Mouse (Mus musculus): ENCODE data around the gene Naif1. TPM values are rescaled to one million over a fixed set of nuclear protein-coding genes. Genes with fewer than 3 reads are reported as not detected.
"Not testable (repeated sequence)": the region's sequence is repeated elsewhere in the genome, so short reads cannot be mapped to it uniquely, and the experiment has no call there.

Naif1 gene
- polyA plus RNA-seq, 1 experiment from 2014 or later = 6.4 TPM

DNA sequence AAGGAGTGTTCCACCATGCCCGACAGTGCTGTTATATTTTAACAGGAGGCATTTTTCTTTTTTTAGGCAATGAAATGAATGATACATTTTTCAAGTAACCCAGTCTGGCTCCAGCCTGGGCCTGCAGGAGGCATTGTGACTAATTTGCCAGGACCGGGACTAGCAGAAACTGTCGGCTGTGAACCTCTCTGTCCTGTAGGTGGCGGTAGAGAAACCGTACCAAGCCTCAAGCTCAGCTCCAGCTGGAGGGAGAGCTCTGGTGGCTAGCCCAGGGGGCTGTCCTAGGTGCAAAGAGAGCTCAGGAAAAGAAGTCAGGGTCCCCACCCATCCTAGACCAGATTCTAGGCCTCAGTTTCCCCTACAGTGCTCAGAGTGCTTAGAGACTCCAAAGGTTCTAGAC lies 38.4 kb downstream of the Naif1 start:
- Histone ChIP-seq H3K27ac (ENCODE audit: low read depth, low read length) (no peak overlapping the region), H3K27me3 (ENCODE audit: control insufficient read depth, insufficient read depth, low read length) (no peaks in the 10 kb centered on the region), H3K4me2 (no peak overlapping the region), H3K9ac (ENCODE audit: low read length) (no peak overlapping the region), H3K36me3 (ENCODE audit: control insufficient read depth, insufficient read depth, low read length) (no peaks in the 10 kb centered on the region), H3K4me1 (ENCODE audit: control insufficient read depth, insufficient read depth, low read length) (no peaks in the 10 kb centered on the region), H3K9me3 (ENCODE audit: control insufficient read depth, low read length) (no peaks in the 10 kb centered on the region), H3K4me3 (ENCODE audit: low read depth, low read length) (no peak overlapping the region)
- under 1% methylated on average over 5 of the region's 5 CpGs for WGBS
- ATAC-seq (ENCODE audit: low FRiP score) (peak; percentile 65), DNase-seq (ENCODE audit: low spot score, missing footprints) (peak; percentile 96)

GRCm38 (mm10) chr2:32490730-32491129 lies 40.5 kb downstream of the Naif1 start:
- not testable (repeated sequence) for ATAC-seq (ENCODE audit: low FRiP score); H3K4me3 ChIP-seq (ENCODE audit: low read depth, low read length); H3K9ac ChIP-seq (ENCODE audit: low read length); H3K4me1 ChIP-seq (ENCODE audit: control insufficient read depth, insufficient read depth, low read length); DNase-seq (ENCODE audit: low spot score, missing footprints); H3K36me3 ChIP-seq (ENCODE audit: control insufficient read depth, insufficient read depth, low read length); H3K27ac ChIP-seq (ENCODE audit: low read depth, low read length); H3K9me3 ChIP-seq (ENCODE audit: control insufficient read depth, low read length); H3K27me3 ChIP-seq (ENCODE audit: control insufficient read depth, insufficient read depth, low read length); H3K4me2 ChIP-seq

DNA sequence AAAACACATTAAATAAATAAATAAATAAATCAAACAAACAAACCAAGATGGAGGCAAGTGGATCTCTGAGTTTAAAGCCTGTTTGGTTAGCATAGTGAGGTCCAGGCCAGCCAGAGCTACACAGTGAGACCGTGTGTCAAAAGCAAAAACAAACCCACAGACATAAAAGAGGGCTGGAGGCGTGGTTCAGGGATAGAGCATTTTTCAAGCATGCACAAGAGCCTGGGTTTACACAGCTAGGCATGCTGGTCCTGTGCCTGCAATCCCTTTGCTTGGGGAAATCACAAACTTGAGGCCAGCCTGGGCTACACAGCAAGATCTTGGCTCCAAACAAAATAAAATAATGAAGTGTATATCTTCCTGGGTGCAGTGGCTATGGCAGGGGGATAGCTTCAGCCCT lies 42.4 kb downstream of the Naif1 start:
- H3K9ac ChIP-seq (ENCODE audit: low read length) = no peak overlapping the region
- no peak for ATAC-seq (ENCODE audit: low FRiP score)
- no peak for DNase-seq (ENCODE audit: low spot score, missing footprints)
- no peaks in the 10 kb centered on the region for H3K4me1 ChIP-seq (ENCODE audit: control insufficient read depth, insufficient read depth, low read length)
- H3K27ac ChIP-seq (ENCODE audit: low read depth, low read length) = no peak overlapping the region
- H3K27me3 ChIP-seq (ENCODE audit: control insufficient read depth, insufficient read depth, low read length) = no peaks in the 10 kb centered on the region
- H3K4me3 ChIP-seq (ENCODE audit: low read depth, low read length) = no peak overlapping the region
- no peaks in the 10 kb centered on the region for H3K9me3 ChIP-seq (ENCODE audit: control insufficient read depth, low read length)
- H3K4me2 ChIP-seq = no peak overlapping the region
- no peaks in the 10 kb centered on the region for H3K36me3 ChIP-seq (ENCODE audit: control insufficient read depth, insufficient read depth, low read length)
- 67% methylated on average over 2 of the region's 2 CpGs for WGBS

DNA sequence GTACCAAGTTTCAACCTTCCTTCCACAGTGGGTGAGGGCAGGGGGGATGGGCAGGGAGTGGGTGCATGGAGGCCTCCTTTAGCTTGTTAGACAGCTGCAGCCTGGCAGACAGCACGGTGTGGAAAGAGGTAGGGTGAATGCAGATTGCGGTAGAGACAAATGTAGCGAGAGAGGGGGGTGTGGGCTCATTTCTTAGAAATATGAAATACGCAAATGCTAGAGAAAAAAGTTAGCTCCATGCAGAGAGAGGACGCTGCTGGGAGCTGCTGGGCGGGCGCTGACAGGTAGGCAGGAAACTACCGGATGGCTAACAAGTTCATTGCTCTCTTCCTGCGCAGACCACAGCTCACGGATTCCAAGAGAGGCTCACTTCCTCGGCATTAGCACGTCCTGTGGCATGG lies 43.0 kb downstream of the Naif1 start:
- Histone ChIP-seq H3K27ac (ENCODE audit: low read depth, low read length) (no peak overlapping the region), H3K9me3 (ENCODE audit: control insufficient read depth, low read length) (no peaks in the 10 kb centered on the region), H3K4me1 (ENCODE audit: control insufficient read depth, insufficient read depth, low read length) (no peaks in the 10 kb centered on the region), H3K4me2 (no peak overlapping the region), H3K9ac (ENCODE audit: low read length) (no peak overlapping the region), H3K4me3 (ENCODE audit: low read depth, low read length) (no peak overlapping the region), H3K27me3 (ENCODE audit: control insufficient read depth, insufficient read depth, low read length) (no peaks in the 10 kb centered on the region), H3K36me3 (ENCODE audit: control insufficient read depth, insufficient read depth, low read length) (no peaks in the 10 kb centered on the region)
- DNase-seq (ENCODE audit: low spot score, missing footprints) (no peak), ATAC-seq (ENCODE audit: low FRiP score) (no peak)
- WGBS = 81% methylated on average over 12 of the region's 12 CpGs

DNA sequence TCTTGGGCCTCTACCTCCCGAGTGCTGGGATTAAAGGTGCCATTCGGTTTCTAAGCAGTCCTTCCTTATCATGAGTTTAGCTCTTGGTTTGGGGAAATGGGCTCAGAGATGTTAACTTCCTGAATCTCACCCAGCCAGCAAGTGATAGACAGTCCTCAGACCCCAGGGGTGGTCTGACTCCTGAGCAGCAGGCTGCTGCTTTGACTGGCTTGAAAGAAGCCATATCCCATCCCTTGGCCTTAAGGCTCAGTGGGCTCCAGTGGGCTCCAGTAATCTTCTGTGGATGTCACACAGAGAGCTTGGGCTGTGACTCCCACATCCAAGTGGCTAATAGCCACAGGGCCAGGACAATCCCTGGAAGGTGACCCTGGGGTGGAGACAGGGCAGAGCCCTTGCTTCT lies 44.3 kb downstream of the Naif1 start:
- 65% methylated on average over 2 of the region's 2 CpGs for WGBS
- no peaks in the 10 kb centered on the region for H3K4me1 ChIP-seq (ENCODE audit: control insufficient read depth, insufficient read depth, low read length)
- H3K36me3 ChIP-seq (ENCODE audit: control insufficient read depth, insufficient read depth, low read length) = no peaks in the 10 kb centered on the region
- H3K27me3 ChIP-seq (ENCODE audit: control insufficient read depth, insufficient read depth, low read length) = no peaks in the 10 kb centered on the region
- no peak overlapping the region for H3K27ac ChIP-seq (ENCODE audit: low read depth, low read length)
- H3K4me2 ChIP-seq = no peak overlapping the region
- DNase-seq (ENCODE audit: low spot score, missing footprints) = no peak
- no peak overlapping the region for H3K9ac ChIP-seq (ENCODE audit: low read length)
- H3K9me3 ChIP-seq (ENCODE audit: control insufficient read depth, low read length) = peaks cover 5% of the 10 kb centered on the region; the same call in 1 of the 2 replicates
- ATAC-seq (ENCODE audit: low FRiP score) = no peak
- H3K4me3 ChIP-seq (ENCODE audit: low read depth, low read length) = no peak overlapping the region

DNA sequence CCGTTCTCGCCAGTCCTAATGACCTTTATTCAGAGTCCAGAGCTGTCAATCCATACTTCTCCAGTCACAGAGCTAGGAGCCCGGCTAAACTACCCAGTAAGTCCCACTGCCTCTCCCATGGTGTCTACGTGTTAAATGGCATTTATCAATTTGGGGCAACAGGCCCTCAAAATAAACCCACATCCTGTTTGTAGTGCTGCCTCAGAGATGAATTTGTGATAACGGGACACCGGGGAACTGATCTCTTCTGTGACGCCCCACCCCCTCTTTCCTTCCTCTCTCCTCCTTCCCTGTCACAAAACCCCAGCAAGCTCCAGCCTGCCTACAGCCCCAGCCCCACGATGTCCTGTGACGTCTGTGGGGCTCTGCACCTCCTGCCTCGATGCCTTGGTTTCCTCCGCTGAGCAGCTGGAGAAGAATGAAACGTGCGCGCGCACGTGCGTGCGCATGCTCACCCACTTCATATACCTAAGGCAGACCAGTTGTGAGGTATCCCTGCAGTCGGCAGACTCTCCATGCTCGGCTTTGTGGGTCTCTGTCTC lies 45.0 kb downstream of the Naif1 start:
- Histone ChIP-seq H3K4me2 (no peak overlapping the region), H3K27me3 (ENCODE audit: control insufficient read depth, insufficient read depth, low read length) (no peaks in the 10 kb centered on the region), H3K4me1 (ENCODE audit: control insufficient read depth, insufficient read depth, low read length) (no peaks in the 10 kb centered on the region), H3K9me3 (ENCODE audit: control insufficient read depth, low read length) (peaks cover 5% of the 10 kb centered on the region; the same call in 1 of the 2 replicates), H3K9ac (ENCODE audit: low read length) (no peak overlapping the region), H3K4me3 (ENCODE audit: low read depth, low read length) (no peak overlapping the region), H3K27ac (ENCODE audit: low read depth, low read length) (no peak overlapping the region), H3K36me3 (ENCODE audit: control insufficient read depth, insufficient read depth, low read length) (no peaks in the 10 kb centered on the region)
- WGBS = 86% methylated on average over 20 of the region's 20 CpGs
- ATAC-seq (ENCODE audit: low FRiP score) = no peak
- DNase-seq (ENCODE audit: low spot score, missing footprints) = no peak

- no peaks in the 10 kb centered on the region for H3K27me3 ChIP-seq (ENCODE audit: control insufficient read depth, insufficient read depth, low read length)
- H3K9ac ChIP-seq (ENCODE audit: low read length) = no peak overlapping the region
- H3K36me3 ChIP-seq (ENCODE audit: control insufficient read depth, insufficient read depth, low read length) = no peaks in the 10 kb centered on the region
- H3K9me3 ChIP-seq (ENCODE audit: control insufficient read depth, low read length) = peaks cover 5% of the 10 kb centered on the region; the same call in 1 of the 2 replicates
- ATAC-seq (ENCODE audit: low FRiP score) (no peak), DNase-seq (ENCODE audit: low spot score, missing footprints) (no peak)
- H3K4me2 ChIP-seq = no peak overlapping the region
- WGBS = 67% methylated on average over 5 of the region's 5 CpGs
- H3K27ac ChIP-seq (ENCODE audit: low read depth, low read length) = no peak overlapping the region
- H3K4me1 ChIP-seq (ENCODE audit: control insufficient read depth, insufficient read depth, low read length) = no peaks in the 10 kb centered on the region
- H3K4me3 ChIP-seq (ENCODE audit: low read depth, low read length) = no peak overlapping the region
Measured at GRCm38 (mm10) chr2:32496190-32496589, 45.9 kb downstream of the Naif1 start.

- Histone ChIP-seq H3K4me1 (ENCODE audit: control insufficient read depth, insufficient read depth, low read length) (no peaks in the 10 kb centered on the region), H3K27me3 (ENCODE audit: control insufficient read depth, insufficient read depth, low read length) (no peaks in the 10 kb centered on the region), H3K27ac (ENCODE audit: low read depth, low read length) (no peak overlapping the region), H3K4me2 (no peak overlapping the region), H3K9ac (ENCODE audit: low read length) (no peak overlapping the region), H3K36me3 (ENCODE audit: control insufficient read depth, insufficient read depth, low read length) (no peaks in the 10 kb centered on the region), H3K4me3 (ENCODE audit: low read depth, low read length) (no peak overlapping the region), H3K9me3 (ENCODE audit: control insufficient read depth, low read length) (peaks cover 5% of the 10 kb centered on the region; the same call in 1 of the 2 replicates)
- WGBS = 90% methylated on average over 4 of the region's 4 CpGs
- no peak for DNase-seq (ENCODE audit: low spot score, missing footprints)
- no peak for ATAC-seq (ENCODE audit: low FRiP score)
Measured at GRCm38 (mm10) chr2:32499365-32499764, 49.1 kb downstream of the Naif1 start.

GRCm38 (mm10) chr2:32500461-32500860 lies 50.2 kb downstream of the Naif1 start:
- H3K4me3 ChIP-seq (ENCODE audit: low read depth, low read length) = no peak overlapping the region
- ATAC-seq (ENCODE audit: low FRiP score) (no peak), DNase-seq (ENCODE audit: low spot score, missing footprints) (no peak)
- H3K27ac ChIP-seq (ENCODE audit: low read depth, low read length) = no peak overlapping the region
- H3K9ac ChIP-seq (ENCODE audit: low read length) = no peak overlapping the region
- peaks cover 5% of the 10 kb centered on the region; the same call in 1 of the 2 replicates for H3K9me3 ChIP-seq (ENCODE audit: control insufficient read depth, low read length)
- H3K36me3 ChIP-seq (ENCODE audit: control insufficient read depth, insufficient read depth, low read length) = no peaks in the 10 kb centered on the region
- H3K4me1 ChIP-seq (ENCODE audit: control insufficient read depth, insufficient read depth, low read length) = no peaks in the 10 kb centered on the region
- no peak overlapping the region for H3K4me2 ChIP-seq
- H3K27me3 ChIP-seq (ENCODE audit: control insufficient read depth, insufficient read depth, low read length) = no peaks in the 10 kb centered on the region
- 78% methylated on average over 5 of the region's 5 CpGs for WGBS

Data from midbrain, embryonic 11.5 days (tissue).